Mouse (Mus musculus) thymus, adult 2 months (tissue): ENCODE measurements around the gene Pcbp2. TPM values are rescaled to one million over a fixed set of nuclear protein-coding genes. Genes with fewer than 3 reads are reported as not detected.

Experiments
- DNase-seq: peaks from one replicate; pipeline ENCODE4 v3.0.0; 2021
- H3K27ac ChIP-seq: fragments of 200-500 bp; 2 replicates; pipeline ENCODE4 v1.5.1; 2012; ENCODE audit warnings: low read length, control low read depth; ENCODE audit not compliant: control insufficient read depth, insufficient read depth
- H3K27me3 ChIP-seq: fragments of 200-500 bp; 2 replicates; pipeline ENCODE4 v1.6.1; 2012; ENCODE audit warnings: mild to moderate bottlenecking, low read length, moderate library complexity, mixed read lengths; ENCODE audit not compliant: control insufficient read depth, insufficient read depth
- H3K36me3 ChIP-seq: fragments of 200-500 bp; 2 replicates; pipeline ENCODE4 v1.6.1; 2012; ENCODE audit warnings: mild to moderate bottlenecking, low read length, moderate library complexity; ENCODE audit not compliant: control insufficient read depth, insufficient read depth
- H3K4me1 ChIP-seq: fragments of 200-500 bp; replicated peaks from 2 replicates; pipeline ENCODE4 v1.6.1; 2012; ENCODE audit warnings: low read length; ENCODE audit not compliant: control insufficient read depth, insufficient read depth
- H3K4me3 ChIP-seq: fragments of 200-500 bp; 2 replicates; pipeline ENCODE4 v1.5.1; 2012; ENCODE audit warnings: mild to moderate bottlenecking, low read length, control low read depth, moderate library complexity; ENCODE audit not compliant: control insufficient read depth, insufficient read depth
- CTCF ChIP-seq: fragments of 200-500 bp; IDR thresholded peaks from 2 replicates; pipeline ENCODE4 v1.5.1; 2012; ENCODE audit warnings: mild to moderate bottlenecking, control low read depth, low read length, moderate library complexity, borderline replicate concordance; ENCODE audit not compliant: control insufficient read depth, poor library complexity, insufficient read depth; ENCODE audit errors: extremely low read depth
- POLR2A ChIP-seq: fragments of 200-500 bp; IDR thresholded peaks from 2 replicates; pipeline ENCODE4 v1.6.1; 2012; ENCODE audit warnings: mild to moderate bottlenecking, low read length, control low read depth, moderate library complexity; ENCODE audit not compliant: control insufficient read depth, poor library complexity, insufficient read depth; ENCODE audit errors: extremely low read depth
- WGBS: fragments of 180-500 bp; shearing (Covaris S2); methylation state at CpG from one replicate; pipeline ENCODE4 v1.1.7; 2018; 5-methylcytosine and 5-hydroxymethylcytosine counted together
- polyA plus RNA-seq: library from polyadenylated mRNA; depleted of rRNA; stranded (reverse); fragments of >200 nt; gene quantifications from 2 replicates; pipeline ENCODE4 v1.2.3, GENCODE M21; 2012

The Pcbp2 gene
- polyA plus RNA-seq, 1 experiment, result 846 TPM

DNA sequence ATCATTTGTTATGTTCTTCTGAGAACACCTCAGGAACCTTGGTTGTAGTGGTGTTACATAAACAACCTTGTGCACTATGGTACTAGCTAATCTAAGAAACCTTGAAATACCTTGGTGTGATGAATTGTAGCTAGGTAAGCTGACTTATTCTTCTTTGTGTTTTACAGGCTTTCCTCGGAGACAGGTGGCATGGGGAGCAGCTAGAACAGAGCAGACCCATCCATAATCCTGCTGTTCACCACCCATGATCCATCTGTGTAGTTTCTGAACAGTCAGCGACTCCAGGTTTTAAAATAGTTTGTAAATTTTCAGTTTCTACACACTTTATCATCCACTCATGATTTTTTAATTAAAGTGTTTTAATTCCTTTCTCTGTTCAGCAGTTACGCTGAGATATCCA, 28.0 kb downstream of the Pcbp2 start:
- H3K27ac ChIP-seq, result no peak overlapping the region
- H3K4me1 ChIP-seq, result no peaks in the 10 kb centered on the region
- H3K36me3 ChIP-seq, result peaks cover 99% of the 10 kb centered on the region
- TF ChIP-seq CTCF, result no peak
- no peak for TF ChIP-seq POLR2A
- H3K4me3 ChIP-seq, result no peak overlapping the region
- no peaks in the 10 kb centered on the region for H3K27me3 ChIP-seq
- DNase-seq, result no peak
- 91% methylated on average over 3 of the region's 3 CpGs for WGBS

DNA sequence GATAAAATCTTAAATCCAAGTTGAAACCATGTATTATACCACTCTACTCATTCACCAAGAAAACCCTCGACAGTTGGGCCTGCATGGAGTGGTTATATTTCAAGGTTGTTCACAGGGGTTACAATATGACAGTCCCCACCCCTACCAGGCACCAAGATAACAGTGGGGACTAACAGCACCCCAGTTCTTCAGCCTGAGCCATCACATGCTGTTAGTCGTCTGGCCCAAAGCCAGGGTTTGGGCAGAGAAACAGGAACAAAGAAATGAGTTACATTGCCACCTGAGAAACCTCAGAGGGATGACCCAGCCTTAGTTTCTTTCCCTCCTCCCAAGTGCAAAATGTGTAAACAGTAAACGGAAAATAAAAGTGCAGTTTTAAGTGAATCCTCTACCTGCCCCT, 29.0 kb downstream of the Pcbp2 start:
- DNase-seq, result no peak
- no peak overlapping the region for H3K27ac ChIP-seq
- H3K4me3 ChIP-seq, result no peak overlapping the region
- H3K27me3 ChIP-seq, result no peaks in the 10 kb centered on the region
- peaks cover 94% of the 10 kb centered on the region for H3K36me3 ChIP-seq
- WGBS, result 77% methylated on average over 3 of the region's 3 CpGs
- no peaks in the 10 kb centered on the region for H3K4me1 ChIP-seq
- TF ChIP-seq POLR2A, result no peak
- TF ChIP-seq CTCF, result no peak

DNA sequence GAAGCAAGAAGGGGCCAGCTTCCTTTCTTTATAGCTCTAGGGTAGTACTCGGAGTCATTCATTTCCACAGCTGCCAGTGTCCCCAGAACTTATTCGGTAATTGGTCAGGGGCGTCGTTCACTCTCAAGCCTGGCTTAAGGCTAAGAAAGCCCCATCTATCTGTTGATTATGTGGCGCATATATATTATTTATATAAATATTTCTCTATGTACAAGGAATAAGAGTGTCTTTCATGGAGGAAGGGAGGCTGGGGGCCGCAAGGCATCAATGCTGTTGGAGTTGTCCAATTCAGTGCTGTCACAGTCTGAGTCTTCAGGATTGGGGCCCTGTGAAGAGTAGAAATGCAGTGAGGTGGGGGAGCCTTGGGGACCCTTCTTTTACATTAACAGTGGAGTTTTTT, 29.5 kb downstream of the Pcbp2 start:
- Histone ChIP-seq H3K4me1 (no peaks in the 10 kb centered on the region), H3K36me3 (peaks cover 90% of the 10 kb centered on the region), H3K27ac (no peak overlapping the region), H3K27me3 (no peaks in the 10 kb centered on the region), H3K4me3 (no peak overlapping the region)
- TF ChIP-seq CTCF, result no peak
- no peak for DNase-seq
- WGBS, result 97% methylated on average over 6 of the region's 6 CpGs

DNA sequence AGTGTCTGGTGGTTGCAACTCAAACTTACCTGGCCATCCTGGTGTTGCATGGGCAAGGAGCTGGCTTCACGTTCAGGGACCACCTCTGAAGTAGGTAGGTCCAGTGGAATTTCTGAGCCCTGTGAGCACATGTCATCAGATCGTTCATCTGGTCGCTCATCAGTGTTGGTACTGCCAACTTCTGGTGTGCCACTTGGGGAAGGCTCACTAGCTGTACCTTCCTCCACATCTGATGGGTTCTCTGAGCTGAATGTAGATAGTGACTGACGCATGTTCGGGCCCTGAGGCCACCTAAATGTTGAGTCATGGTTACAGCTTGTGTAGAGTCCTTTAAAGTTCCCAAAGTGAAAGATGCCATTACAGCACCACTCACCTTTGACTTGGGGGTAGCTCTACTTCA, 30.1 kb downstream of the Pcbp2 start:
- no peak overlapping the region for H3K27ac ChIP-seq
- no peaks in the 10 kb centered on the region for H3K27me3 ChIP-seq
- no peak for TF ChIP-seq POLR2A
- TF ChIP-seq CTCF, result no peak
- no peak overlapping the region for H3K4me3 ChIP-seq
- no peak for DNase-seq
- no peaks in the 10 kb centered on the region for H3K4me1 ChIP-seq
- WGBS, result 97% methylated on average over 5 of the region's 5 CpGs
- H3K36me3 ChIP-seq, result peaks cover 86% of the 10 kb centered on the region

DNA sequence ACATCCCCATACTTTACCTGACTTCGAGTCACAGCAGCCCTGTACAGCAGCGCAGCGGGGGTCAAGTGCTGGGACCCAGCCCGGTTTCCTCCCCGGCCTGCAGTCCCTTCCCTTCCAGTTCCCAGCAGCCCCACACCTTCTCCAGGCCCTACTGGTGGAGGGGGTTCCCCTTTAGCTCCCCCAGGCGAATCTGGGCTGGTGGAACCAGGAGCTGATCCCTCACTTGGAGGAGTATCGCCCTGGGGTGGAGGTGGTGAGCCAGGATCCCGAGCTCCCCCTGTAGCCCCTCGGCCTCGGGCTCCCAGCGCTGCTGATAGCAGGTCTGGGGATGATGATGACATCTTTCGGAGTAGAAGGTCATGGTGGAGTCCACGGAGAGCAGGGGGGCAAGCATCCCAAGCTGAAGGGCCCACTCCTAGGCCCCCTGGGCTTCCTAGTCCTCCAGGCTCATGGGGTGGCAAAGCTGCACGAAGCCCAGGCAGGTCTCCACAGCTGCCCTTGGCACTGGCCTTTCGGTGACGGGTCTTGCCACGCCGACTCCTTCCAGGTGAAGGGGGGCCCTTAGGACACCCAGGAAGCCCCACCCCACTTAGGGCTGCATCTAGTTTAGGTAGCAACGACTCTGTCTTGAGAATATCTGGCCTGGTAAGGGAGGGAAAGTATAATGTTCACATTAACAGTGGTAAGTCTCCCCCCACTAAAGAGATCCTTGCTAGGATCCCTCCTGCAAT, 30.9 kb downstream of the Pcbp2 start:
- Histone ChIP-seq H3K27me3 (no peaks in the 10 kb centered on the region), H3K4me3 (no peak overlapping the region), H3K36me3 (peaks cover 79% of the 10 kb centered on the region), H3K27ac (no peak overlapping the region), H3K4me1 (0 out of 2 replicates have a peak, but pooled peaks cover 2% of the 10 kb centered on the region)
- DNase-seq, result no peak
- TF ChIP-seq CTCF, result no peak
- TF ChIP-seq POLR2A, result no peak
- WGBS, result 97% methylated on average over 19 of the region's 19 CpGs

DNA sequence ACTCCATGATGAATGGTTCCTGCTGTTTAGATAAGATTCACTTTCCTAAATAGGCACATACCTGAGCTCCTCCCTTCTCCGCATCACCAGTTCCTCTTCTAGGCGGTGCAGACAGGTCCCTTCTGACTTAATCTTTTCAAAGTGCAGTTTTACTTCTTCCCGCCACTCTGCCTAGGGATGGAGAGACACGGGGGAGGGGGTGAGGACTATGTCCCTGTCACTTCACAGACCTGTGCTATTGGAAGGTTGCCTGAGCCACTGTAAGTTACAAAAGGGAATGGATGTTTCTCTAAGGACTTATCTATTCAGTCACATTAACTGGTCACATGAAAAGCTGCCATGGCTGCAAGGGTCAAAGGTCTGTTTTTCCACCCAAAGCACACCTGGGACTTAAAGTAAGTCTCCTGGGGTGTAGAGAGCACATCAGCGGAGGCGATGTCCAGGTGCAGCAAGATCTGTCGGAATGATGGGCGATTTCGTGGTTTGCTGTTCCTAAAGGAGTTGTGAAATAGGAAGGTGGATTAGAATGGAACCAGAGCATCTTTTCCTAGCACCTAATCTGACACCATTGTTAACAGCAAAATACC, 32.0 kb downstream of the Pcbp2 start:
- 0 out of 2 replicates have a peak, but pooled peaks cover 2% of the 10 kb centered on the region for H3K4me1 ChIP-seq
- 92% methylated on average over 9 of the region's 9 CpGs for WGBS
- no peaks in the 10 kb centered on the region for H3K27me3 ChIP-seq
- H3K36me3 ChIP-seq, result peaks cover 68% of the 10 kb centered on the region
- no peak overlapping the region for H3K4me3 ChIP-seq
- no peak overlapping the region for H3K27ac ChIP-seq
- DNase-seq, result no peak
- TF ChIP-seq POLR2A (no peak), CTCF (no peak)

DNA sequence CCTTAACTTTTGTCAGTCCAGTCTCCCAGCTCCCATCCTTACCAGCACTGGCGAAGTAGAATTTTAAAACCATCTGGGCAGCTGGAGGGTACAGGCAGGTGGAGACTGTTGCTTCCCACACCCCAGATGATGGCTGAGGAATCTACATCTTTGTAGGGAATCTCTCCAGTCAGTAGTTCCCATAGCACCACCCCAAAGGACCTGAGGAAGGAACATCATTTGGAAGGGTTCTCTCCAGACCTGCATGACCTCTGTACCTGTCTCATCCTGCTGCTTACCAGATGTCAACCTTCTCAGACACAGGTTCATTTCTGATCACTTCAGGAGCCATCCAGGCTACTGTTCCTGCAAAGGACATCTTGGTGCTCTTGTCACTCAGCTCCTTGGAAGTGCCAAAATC, 33.1 kb downstream of the Pcbp2 start, which contains the start of gene Gm10337:
Gm10337 (plus strand) TSS at position 276 of the 400 bp plus-strand sequence.
- Histone ChIP-seq H3K36me3 (peaks cover 57% of the 10 kb centered on the region), H3K4me1 (0 out of 2 replicates have a peak, but pooled peaks cover 2% of the 10 kb centered on the region), H3K4me3 (no peak within 1 kb of the TSS), H3K27ac (no peak within 1 kb of the TSS), H3K27me3 (no peaks in the 10 kb centered on the region)
- 100% methylated on average over 1 of the region's 1 CpGs for WGBS
- no peak for TF ChIP-seq POLR2A
- TF ChIP-seq CTCF, result no peak
- no peak for DNase-seq
